12 mouse cellular contexts compared by ENCODE assay signal in genomic region chr2:157048395-157049181, GRCm38 (mm10). TPM values are rescaled to one million over a fixed set of nuclear protein-coding genes. Genes with fewer than 3 reads are reported as not detected.
DNase-seq lines count a peak whose midpoint lies in the region; ATAC-seq and TF ChIP-seq lines count a peak whose summit lies in the region.
"Had no signal": no experiment of that assay in that cellular context is flagged by ENCODE, and none has a peak within 500 bp of the region (broad histone marks: within the 10 kb centered on the region; RNA-seq: fewer than 3 reads in every experiment).

No protein-coding gene starts in this region.

- no peak for TF ChIP-seq POLR2A in brain, embryonic 14.5 days (IDR thresholded peaks at IDR 0.05; ENCODE audit: borderline replicate concordance, extremely low read depth, insufficient read depth, insufficient read length, poor library complexity, severe bottlenecking)

- H3K27me3 ChIP-seq in forebrain, embryonic 13.5 days: no peaks in the 10 kb centered on the region
- no peaks in the 10 kb centered on the region for H3K27me3 ChIP-seq in forebrain, embryonic 11.5 days (ENCODE audit: control insufficient read depth, insufficient read depth, low read length)
- no peaks in the 10 kb centered on the region for H3K27me3 ChIP-seq in hindbrain, embryonic 12.5 days

- H3K4me3 ChIP-seq in forebrain, embryonic 13.5 days: no peak overlapping the region
- no peak overlapping the region for H3K4me3 ChIP-seq in forebrain, embryonic 11.5 days (ENCODE audit: low read depth, low read length)
- H3K4me3 ChIP-seq in hindbrain, embryonic 12.5 days: no peak overlapping the region

- peaks cover 72% of the 10 kb centered on the region for H3K36me3 ChIP-seq in forebrain, embryonic 13.5 days (ENCODE audit: poor library complexity, severe bottlenecking)
- H3K36me3 ChIP-seq in forebrain, embryonic 11.5 days (ENCODE audit: control insufficient read depth, insufficient read depth, low read length): peaks cover 7% of the 10 kb centered on the region
- peaks cover 62% of the 10 kb centered on the region for H3K36me3 ChIP-seq in hindbrain, embryonic 12.5 days

- 0 out of 2 replicates have a peak overlapping the region, but pooled peaks have one; percentile 28 for H3K4me2 ChIP-seq in forebrain, embryonic 13.5 days
- no peak overlapping the region for H3K4me2 ChIP-seq in forebrain, embryonic 11.5 days (ENCODE audit: low read depth, low read length, severe bottlenecking)
- H3K4me2 ChIP-seq in hindbrain, embryonic 12.5 days (replicated peaks): no peak overlapping the region

- H3K27ac ChIP-seq in forebrain, embryonic 13.5 days: peak overlapping the region; percentile 87
- H3K27ac ChIP-seq in forebrain, embryonic 11.5 days (ENCODE audit: low read depth, low read length): no peak overlapping the region
- H3K27ac ChIP-seq in hindbrain, embryonic 12.5 days: peak overlapping the region; percentile 90

- no peak for ATAC-seq in forebrain, embryonic 13.5 days
- ATAC-seq in forebrain, embryonic 11.5 days (replicated peaks; ENCODE audit: low FRiP score): no peak
- ATAC-seq in hindbrain, embryonic 12.5 days (ENCODE audit: low FRiP score): no peak
- ATAC-seq in megakaryocyte progenitor cell, adult 5-6 weeks (replicated peaks; ENCODE audit: poor library complexity): peak; percentile 66

- DNase-seq in forebrain, embryonic 11.5 days (ENCODE audit: low spot score): no peak
- peak; percentile 71 for DNase-seq in brain, embryonic 14.5 days (ENCODE audit: low read depth)
- no peak for DNase-seq in kidney, postnatal 25 days
- DNase-seq in adrenal gland, postnatal 14 days: no peak
- no peak for DNase-seq in liver
- DNase-seq: adrenal gland, postnatal 36 days; gastrocnemius, postnatal 10 days; kidney, adult 9 months had no signal

- TF ChIP-seq CTCF in brain, embryonic 14.5 days (IDR thresholded peaks at IDR 0.05; ENCODE audit: borderline replicate concordance, extremely low read depth, insufficient read depth, insufficient read length): no peak

- no peak overlapping the region for H3K9ac ChIP-seq in forebrain, embryonic 13.5 days
- no peak overlapping the region for H3K9ac ChIP-seq in forebrain, embryonic 11.5 days (ENCODE audit: low read length)
- H3K9ac ChIP-seq in hindbrain, embryonic 12.5 days: 0 out of 2 replicates have a peak overlapping the region, but pooled peaks have one; percentile 1

- no peaks in the 10 kb centered on the region for H3K9me3 ChIP-seq in forebrain, embryonic 13.5 days (replicated peaks)
- H3K9me3 ChIP-seq in forebrain, embryonic 11.5 days (ENCODE audit: control insufficient read depth, low read length): no peaks in the 10 kb centered on the region; the same call in 1 of the 2 replicates
- H3K9me3 ChIP-seq in hindbrain, embryonic 12.5 days (replicated peaks): peaks cover 5% of the 10 kb centered on the region; the same call in 1 of the 2 replicates

- WGBS in forebrain, embryonic 13.5 days: 77% methylated on average over 13 of the region's 13 CpGs
- 92% methylated on average over 13 of the region's 13 CpGs for WGBS in forebrain, embryonic 11.5 days
- 93% methylated on average over 13 of the region's 13 CpGs for WGBS in hindbrain, embryonic 12.5 days

- H3K4me1 ChIP-seq in forebrain, embryonic 13.5 days: peaks cover 46% of the 10 kb centered on the region
- no peaks in the 10 kb centered on the region for H3K4me1 ChIP-seq in forebrain, embryonic 11.5 days (replicated peaks; ENCODE audit: control insufficient read depth, insufficient read depth, low read length)
- H3K4me1 ChIP-seq in hindbrain, embryonic 12.5 days: peaks cover 37% of the 10 kb centered on the region

RNA-seq across cellular contexts. Expression of gene Soga1, which starts 30.5 kb away (rescaled TPM):
- polyA plus RNA-seq in forebrain, embryonic 13.5 days (2015; fragmentation: Nextera tagmentation; extraction: Ambion mirVana): 4.8 and 5.1 TPM in 2 replicates
- polyA plus RNA-seq in forebrain, embryonic 11.5 days (2014; fragmentation: Nextera tagmentation; extraction: Ambion mirVana): 8.1 and 8.2 TPM in 2 replicates
- 21.3 and 40.2 TPM in 2 replicates for polyA plus RNA-seq in brain, embryonic 14.5 days (2012; rRNA removed)
- polyA plus RNA-seq in hindbrain, embryonic 12.5 days (2016; fragmentation: Nextera tagmentation; extraction: Ambion mirVana): 7.7 and 8.6 TPM in 2 replicates
- total RNA-seq in megakaryocyte progenitor cell, adult 5-6 weeks (2015): 1.9 and 2.9 TPM in 2 replicates
- 2.3 and 2.4 TPM in 2 replicates for total RNA-seq in megakaryocyte progenitor cell, adult 5-6 weeks (2017)
- total RNA-seq in adrenal gland, postnatal 14 days (2021): 31.9 and 33.5 TPM in 2 replicates

RNA-seq across cellular contexts. Expression of gene Tldc2, which starts 38.3 kb away (rescaled TPM):
- not detected in 2 replicates for polyA plus RNA-seq in forebrain, embryonic 13.5 days (2015; fragmentation: Nextera tagmentation; extraction: Ambion mirVana)
- not detected in 2 replicates for polyA plus RNA-seq in forebrain, embryonic 11.5 days (2014; fragmentation: Nextera tagmentation; extraction: Ambion mirVana)
- not detected in 2 replicates for polyA plus RNA-seq in brain, embryonic 14.5 days (2012; rRNA removed)
- not detected in 2 replicates for polyA plus RNA-seq in hindbrain, embryonic 12.5 days (2016; fragmentation: Nextera tagmentation; extraction: Ambion mirVana)
- total RNA-seq in megakaryocyte progenitor cell, adult 5-6 weeks (2015): not detected in 2 replicates
- total RNA-seq in megakaryocyte progenitor cell, adult 5-6 weeks (2017): not detected in 2 replicates
- not detected in 2 replicates for total RNA-seq in adrenal gland, postnatal 14 days (2021)
- total RNA-seq: adrenal gland, postnatal 36 days; gastrocnemius, postnatal 10 days had no signal
- polyA plus RNA-seq: stomach, embryonic 14.5 days had no signal

RNA-seq across cellular contexts. Expression of gene Dsn1, which starts 41.6 kb away (rescaled TPM):
- 38.8 TPM in 2 replicates for polyA plus RNA-seq in forebrain, embryonic 13.5 days (2015; fragmentation: Nextera tagmentation; extraction: Ambion mirVana)
- 59.1 and 64.4 TPM in 2 replicates for polyA plus RNA-seq in forebrain, embryonic 11.5 days (2014; fragmentation: Nextera tagmentation; extraction: Ambion mirVana)
- 12.6 and 17.3 TPM in 2 replicates for polyA plus RNA-seq in brain, embryonic 14.5 days (2012; rRNA removed)
- polyA plus RNA-seq in hindbrain, embryonic 12.5 days (2016; fragmentation: Nextera tagmentation; extraction: Ambion mirVana): 35.1 and 36.5 TPM in 2 replicates
- 15.0 and 17.1 TPM in 2 replicates for total RNA-seq in megakaryocyte progenitor cell, adult 5-6 weeks (2015)
- total RNA-seq in megakaryocyte progenitor cell, adult 5-6 weeks (2017): 68.2 and 78.2 TPM in 2 replicates
- total RNA-seq in adrenal gland, postnatal 14 days (2021): 8.3 and 9.2 TPM in 2 replicates

RNA-seq across cellular contexts. Expression of gene Ndrg3, which starts 56.7 kb away (rescaled TPM):
- 68.1 and 72.4 TPM in 2 replicates for polyA plus RNA-seq in forebrain, embryonic 13.5 days (2015; fragmentation: Nextera tagmentation; extraction: Ambion mirVana)
- 51.1 and 51.5 TPM in 2 replicates for polyA plus RNA-seq in forebrain, embryonic 11.5 days (2014; fragmentation: Nextera tagmentation; extraction: Ambion mirVana)
- 123 and 144 TPM in 2 replicates for polyA plus RNA-seq in brain, embryonic 14.5 days (2012; rRNA removed)
- 55.6 and 58.7 TPM in 2 replicates for polyA plus RNA-seq in hindbrain, embryonic 12.5 days (2016; fragmentation: Nextera tagmentation; extraction: Ambion mirVana)
- 24.9 and 27.1 TPM in 2 replicates for total RNA-seq in megakaryocyte progenitor cell, adult 5-6 weeks (2015)
- total RNA-seq in megakaryocyte progenitor cell, adult 5-6 weeks (2017): 24.2 and 28.5 TPM in 2 replicates
- 53.4 and 64.4 TPM in 2 replicates for total RNA-seq in adrenal gland, postnatal 14 days (2021)
